Mouse (Mus musculus) regulatory T cell (primary cell): Measurements from ENCODE around the gene Jmjd6.

Source experiments
- in situ Hi-C: fragments of 300-600 bp; cut with MboI, MseI; formaldehyde crosslinking; loops from one replicate; pipeline ENCODE4 v1.15.1; 2025; ENCODE audit warnings: high pct_unique_total_duplicates

The Jmjd6 gene

GRCm38 (mm10) chr11:116843261-116844233, at the start of gene Jmjd6, which contains the start of gene Mettl23:
Gene Jmjd6, minus strand, starts transcription at chr11:116843449.
Gene Mettl23, plus strand, starts transcription at chr11:116843278.
- in situ Hi-C loops = no loop called here

GRCm38 (mm10) chr11:116887136-116887535, 43.9 kb upstream of the Jmjd6 start:
- in situ Hi-C loops = no loop called here

GRCm38 (mm10) chr11:116885275-116886151, 42.3 kb upstream of the Jmjd6 start:
- in situ Hi-C loops = no loop called here

GRCm38 (mm10) chr11:116884061-116884460, 40.8 kb upstream of the Jmjd6 start:
- in situ Hi-C loops = no loop called here

GRCm38 (mm10) chr11:116882446-116882845, 39.2 kb upstream of the Jmjd6 start:
- in situ Hi-C loops = no loop called here

GRCm38 (mm10) chr11:116881440-116881839, 38.2 kb upstream of the Jmjd6 start:
- in situ Hi-C loops = no loop called here

- in situ Hi-C loops = no loop called here
These were observed 37.6 kb upstream of the Jmjd6 start for GRCm38 (mm10) chr11:116880839-116881238.

- in situ Hi-C loops = no loop called here
These were observed 35.2 kb upstream of the Jmjd6 start for GRCm38 (mm10) chr11:116878454-116878853.

- in situ Hi-C loops = no loop called here
These were observed 30.7 kb upstream of the Jmjd6 start for GRCm38 (mm10) chr11:116873987-116874386.

- in situ Hi-C loops = no loop called here
These were observed 28.3 kb upstream of the Jmjd6 start for GRCm38 (mm10) chr11:116871538-116871937.

- in situ Hi-C loops = no loop called here
These were observed 26.4 kb upstream of the Jmjd6 start for GRCm38 (mm10) chr11:116869641-116870040.

GRCm38 (mm10) chr11:116869223-116869622, 26.0 kb upstream of the Jmjd6 start:
- in situ Hi-C loops = no loop called here

- in situ Hi-C loops = no loop called here
These were observed 24.9 kb upstream of the Jmjd6 start for GRCm38 (mm10) chr11:116868129-116868528.

- in situ Hi-C loops = no loop called here
These were observed 22.8 kb upstream of the Jmjd6 start for GRCm38 (mm10) chr11:116865945-116866585.

GRCm38 (mm10) chr11:116864444-116864843, 21.2 kb upstream of the Jmjd6 start:
- in situ Hi-C loops = no loop called here

- in situ Hi-C loops = no loop called here
These were observed 14.1 kb upstream of the Jmjd6 start for GRCm38 (mm10) chr11:116857183-116857850.

GRCm38 (mm10) chr11:116854279-116854678, 11.0 kb upstream of the Jmjd6 start:
- in situ Hi-C loops = no loop called here

- in situ Hi-C loops = no loop called here
These were observed 10.3 kb upstream of the Jmjd6 start for GRCm38 (mm10) chr11:116853512-116853928.

- in situ Hi-C loops = no loop called here
These were observed 9.8 kb upstream of the Jmjd6 start, which contains the start of gene Srsf2 for GRCm38 (mm10) chr11:116852891-116853511. Gene Srsf2, minus strand, starts transcription at chr11:116853094.

GRCm38 (mm10) chr11:116852291-116852890, 9.1 kb upstream of the Jmjd6 start, which contains the start of gene Mfsd11:
Gene Mfsd11, plus strand, starts transcription at chr11:116852440.
- in situ Hi-C loops = no loop called here
